Mouse (Mus musculus) embryonic facial prominence, embryonic 12.5 days (tissue): ENCODE results near the gene Chchd4. TPM values are rescaled to one million over a fixed set of nuclear protein-coding genes. Genes with fewer than 3 reads are reported as not detected.
A peak's percentile ranks its signal among the peaks of the same experiment; 100 is the strongest.

Source experiments
- ATAC-seq: fragments of 200-750 bp; cut with Nextera tagmentation; 2 replicates; pipeline ENCODE4 v1.8.0; 2017; ENCODE audit not compliant: insufficient number of reproducible peaks, insufficient read depth, low FRiP score, low TSS enrichment
- H3K27ac ChIP-seq: fragments of 300-500 bp; sonication (generic); 2 replicates; pipeline ENCODE4 v1.5.1; 2016; ENCODE audit warnings: mild to moderate bottlenecking
- H3K27me3 ChIP-seq: fragments of 300-500 bp; sonication (generic); 2 replicates; pipeline ENCODE4 v1.6.1; 2016; ENCODE audit warnings: mild to moderate bottlenecking, moderate library complexity
- H3K36me3 ChIP-seq: fragments of 300-500 bp; sonication (generic); 2 replicates; pipeline ENCODE4 v1.6.1; 2016; ENCODE audit warnings: mild to moderate bottlenecking
- H3K4me1 ChIP-seq: fragments of 300-500 bp; sonication (generic); 2 replicates; pipeline ENCODE4 v1.6.1; 2016
- H3K4me2 ChIP-seq: fragments of 300-500 bp; sonication (generic); replicated peaks from 2 replicates; pipeline ENCODE4 v1.6.1; 2016; ENCODE audit warnings: mild to moderate bottlenecking, moderate library complexity
- H3K4me3 ChIP-seq: fragments of 300-500 bp; sonication (generic); 2 replicates; pipeline ENCODE4 v1.5.1; 2016; ENCODE audit warnings: mild to moderate bottlenecking
- H3K9ac ChIP-seq: fragments of 300-500 bp; sonication (generic); 2 replicates; pipeline ENCODE4 v1.6.1; 2016; ENCODE audit warnings: mild to moderate bottlenecking, moderate library complexity
- H3K9me3 ChIP-seq: fragments of 300-500 bp; sonication (generic); 2 replicates; pipeline ENCODE4 v1.6.1; 2016; ENCODE audit warnings: mild to moderate bottlenecking, moderate library complexity
- WGBS: fragments of 180-500 bp; shearing (Covaris S2); methylation state at CpG from one replicate; pipeline ENCODE4 v1.1.7; 2016; 5-methylcytosine and 5-hydroxymethylcytosine counted together
- polyA plus RNA-seq: library from polyadenylated mRNA; unstranded; fragments of >200 nt; fragmentation: Nextera tagmentation; extraction: Ambion mirVana; gene quantifications from 2 replicates; pipeline ENCODE4 v1.2.1, GENCODE M21; 2016

The Chchd4 gene
- polyA plus RNA-seq, result 21.1 and 21.5 TPM in 2 replicates

- no peaks in the 10 kb centered on the region for H3K9me3 ChIP-seq
- H3K4me1 ChIP-seq, result peaks cover 22% of the 10 kb centered on the region
- peak within 1 kb of the TSS; percentile 81 for H3K27ac ChIP-seq
- under 1% methylated on average over 74 of the region's 74 CpGs for whole genome bisulfite sequencing
- H3K9ac ChIP-seq, result peak within 1 kb of the TSS; percentile 81
- peaks cover 21% of the 10 kb centered on the region for H3K36me3 ChIP-seq
- peak within 1 kb of the TSS; percentile 77 for H3K4me3 ChIP-seq
- peak within 1 kb of the TSS; percentile 85 for H3K4me2 ChIP-seq
- ATAC-seq, result peak; percentile 95
- H3K27me3 ChIP-seq, result no peaks in the 10 kb centered on the region
Measured at GRCm38 (mm10) chr6:91472868-91473804, at the start of gene Chchd4, which contains the start of gene Tmem43. Gene Chchd4, minus strand, starts transcription at chr6:91473546. Gene Tmem43, plus strand, starts transcription at chr6:91473703.

- no peak overlapping the region for H3K27ac ChIP-seq
- H3K4me2 ChIP-seq, result no peak overlapping the region
- H3K9ac ChIP-seq, result no peak overlapping the region
- H3K4me3 ChIP-seq, result no peak overlapping the region
- peaks cover 73% of the 10 kb centered on the region for H3K36me3 ChIP-seq
- H3K9me3 ChIP-seq, result no peaks in the 10 kb centered on the region
- H3K27me3 ChIP-seq, result no peaks in the 10 kb centered on the region
- WGBS, result 91% methylated on average over 5 of the region's 5 CpGs
- no peak for ATAC-seq
- no peaks in the 10 kb centered on the region; the same call in 1 of the 2 replicates for H3K4me1 ChIP-seq
Measured at GRCm38 (mm10) chr6:91522816-91523215, 49.5 kb upstream of the Chchd4 start.

GRCm38 (mm10) chr6:91518454-91519020 is 45.2 kb upstream of the Chchd4 start:
- Histone ChIP-seq H3K4me3 (no peak overlapping the region), H3K27me3 (no peaks in the 10 kb centered on the region), H3K27ac (no peak overlapping the region), H3K36me3 (peaks cover 58% of the 10 kb centered on the region), H3K9ac (no peak overlapping the region), H3K4me1 (peaks cover 16% of the 10 kb centered on the region), H3K4me2 (no peak overlapping the region), H3K9me3 (no peaks in the 10 kb centered on the region)
- WGBS, result 90% methylated on average over 7 of the region's 7 CpGs
- ATAC-seq, result no peak

- Histone ChIP-seq H3K4me3 (peak within 1 kb of the TSS; percentile 78), H3K9ac (peak within 1 kb of the TSS; percentile 74), H3K27ac (peak within 1 kb of the TSS; percentile 51), H3K9me3 (no peaks in the 10 kb centered on the region), H3K4me1 (peaks cover 16% of the 10 kb centered on the region), H3K27me3 (no peaks in the 10 kb centered on the region), H3K4me2 (peak within 1 kb of the TSS; percentile 79), H3K36me3 (peaks cover 31% of the 10 kb centered on the region)
- under 1% methylated on average over 80 of the region's 80 CpGs for WGBS
- ATAC-seq, result peak; percentile 96
Measured at GRCm38 (mm10) chr6:91515545-91516449, 42.5 kb upstream of the Chchd4 start, which contains the start of the genes Xpc and Lsm3. Gene Xpc, minus strand, starts transcription at chr6:91515888. Gene Lsm3, plus strand, starts transcription at chr6:91515928.

- 28% methylated on average over 10 of the region's 10 CpGs for WGBS
Measured at GRCm38 (mm10) chr6:91514737-91515362, 41.5 kb upstream of the Chchd4 start.

GRCm38 (mm10) chr6:91514135-91514534 is 40.8 kb upstream of the Chchd4 start:
- Histone ChIP-seq H3K27me3 (no peaks in the 10 kb centered on the region), H3K27ac (no peak overlapping the region), H3K36me3 (peaks cover 21% of the 10 kb centered on the region), H3K9me3 (no peaks in the 10 kb centered on the region), H3K9ac (no peak overlapping the region), H3K4me3 (no peak overlapping the region), H3K4me1 (peaks cover 16% of the 10 kb centered on the region), H3K4me2 (0 out of 2 replicates have a peak overlapping the region, but pooled peaks have one; percentile 50)
- no peak for ATAC-seq

More at GRCm38 (mm10) chr6:91514737-91515362, 41.5 kb upstream of the Chchd4 start:
- Histone ChIP-seq H3K27ac (0 out of 2 replicates have a peak overlapping the region, but pooled peaks have one; percentile 51), H3K9me3 (no peaks in the 10 kb centered on the region), H3K27me3 (no peaks in the 10 kb centered on the region), H3K9ac (peak overlapping the region; percentile 68), H3K4me2 (peak overlapping the region; percentile 50), H3K4me1 (peaks cover 16% of the 10 kb centered on the region), H3K4me3 (peak overlapping the region; percentile 78), H3K36me3 (peaks cover 28% of the 10 kb centered on the region)
- ATAC-seq, result no peak

- peaks cover 39% of the 10 kb centered on the region for H3K36me3 ChIP-seq
- H3K27ac ChIP-seq, result no peak overlapping the region
- H3K27me3 ChIP-seq, result no peaks in the 10 kb centered on the region
- 81% methylated on average over 10 of the region's 10 CpGs for WGBS
- peaks cover 8% of the 10 kb centered on the region; the same call in 1 of the 2 replicates for H3K4me1 ChIP-seq
- H3K9ac ChIP-seq, result no peak overlapping the region
- H3K4me3 ChIP-seq, result no peak overlapping the region
- ATAC-seq, result no peak
- no peak overlapping the region for H3K4me2 ChIP-seq
- H3K9me3 ChIP-seq, result no peaks in the 10 kb centered on the region
Measured at GRCm38 (mm10) chr6:91510211-91510610, 36.9 kb upstream of the Chchd4 start.

GRCm38 (mm10) chr6:91509326-91509725 is 36.0 kb upstream of the Chchd4 start:
- Histone ChIP-seq H3K27me3 (no peaks in the 10 kb centered on the region), H3K27ac (no peak overlapping the region), H3K36me3 (peaks cover 47% of the 10 kb centered on the region), H3K9ac (no peak overlapping the region), H3K4me2 (no peak overlapping the region), H3K4me3 (no peak overlapping the region), H3K4me1 (peaks cover 2% of the 10 kb centered on the region; the same call in 1 of the 2 replicates), H3K9me3 (no peaks in the 10 kb centered on the region)
- no peak for ATAC-seq
- 42% methylated on average over 7 of the region's 7 CpGs for WGBS

- H3K27me3 ChIP-seq, result no peaks in the 10 kb centered on the region
- H3K4me3 ChIP-seq, result no peak overlapping the region
- H3K9me3 ChIP-seq, result no peaks in the 10 kb centered on the region
- no peaks in the 10 kb centered on the region for H3K4me1 ChIP-seq
- H3K36me3 ChIP-seq, result peaks cover 60% of the 10 kb centered on the region
- no peak overlapping the region for H3K9ac ChIP-seq
- WGBS, result 57% methylated on average over 3 of the region's 3 CpGs
- ATAC-seq, result no peak
- no peak overlapping the region for H3K4me2 ChIP-seq
- H3K27ac ChIP-seq, result no peak overlapping the region
Measured at GRCm38 (mm10) chr6:91508041-91508440, 34.7 kb upstream of the Chchd4 start.

GRCm38 (mm10) chr6:91506036-91506435 is 32.7 kb upstream of the Chchd4 start:
- Histone ChIP-seq H3K36me3 (peaks cover 76% of the 10 kb centered on the region), H3K9me3 (no peaks in the 10 kb centered on the region), H3K4me3 (no peak overlapping the region), H3K27me3 (no peaks in the 10 kb centered on the region), H3K27ac (no peak overlapping the region), H3K4me1 (no peaks in the 10 kb centered on the region), H3K9ac (no peak overlapping the region), H3K4me2 (no peak overlapping the region)
- no peak for ATAC-seq
- WGBS, result 95% methylated on average over 5 of the region's 5 CpGs
